Mouse (Mus musculus) hindbrain, postnatal 0 days (tissue): ENCODE data around the gene Ap1s3. TPM values are rescaled to one million over a fixed set of nuclear protein-coding genes. Genes with fewer than 3 reads are reported as not detected.

Source experiments
- ATAC-seq: fragments of 200-750 bp; cut with Nextera tagmentation; 2 replicates; pipeline ENCODE4 v1.8.0; 2017; ENCODE audit warnings: mild to moderate bottlenecking, moderate TSS enrichment, moderate library complexity
- DNase-seq: peaks from one replicate; pipeline ENCODE4 v3.0.0-alpha.2; 2015; ENCODE audit warnings: low spot score
- H3K27ac ChIP-seq: fragments of 300-500 bp; sonication (generic); 2 replicates; pipeline ENCODE4 v1.5.1; 2014; ENCODE audit warnings: mild to moderate bottlenecking
- H3K27me3 ChIP-seq: fragments of 300-500 bp; sonication (generic); 2 replicates; pipeline ENCODE4 v1.6.1; 2014; ENCODE audit warnings: low read length, mixed read lengths; ENCODE audit not compliant: insufficient read depth
- H3K36me3 ChIP-seq: fragments of 300-500 bp; sonication (generic); 2 replicates; pipeline ENCODE4 v1.6.1; 2014; ENCODE audit warnings: low read length, mixed read lengths; ENCODE audit not compliant: insufficient read depth
- H3K4me1 ChIP-seq: fragments of 300-500 bp; sonication (generic); 2 replicates; pipeline ENCODE4 v1.6.1; 2014; ENCODE audit warnings: antibody characterized with exemption, low read length, mixed read lengths; ENCODE audit not compliant: insufficient read depth
- H3K4me2 ChIP-seq: fragments of 300-500 bp; sonication (generic); 2 replicates; pipeline ENCODE4 v1.6.1; 2014; ENCODE audit warnings: low read depth, mild to moderate bottlenecking, low read length, moderate library complexity, mixed read lengths
- H3K4me3 ChIP-seq: fragments of 300-500 bp; sonication (generic); 2 replicates; pipeline ENCODE4 v1.5.1; 2014; ENCODE audit warnings: low read length
- H3K9ac ChIP-seq: fragments of 300-500 bp; sonication (generic); replicated peaks from 2 replicates; pipeline ENCODE4 v1.6.1; 2014; ENCODE audit warnings: mild to moderate bottlenecking, low read length, moderate library complexity, mixed read lengths
- H3K9me3 ChIP-seq: fragments of 300-500 bp; sonication (generic); 2 replicates; pipeline ENCODE4 v1.6.1; 2016; ENCODE audit warnings: low read length, mixed read lengths
- CTCF ChIP-seq: IDR thresholded peaks from 2 replicates; pipeline ENCODE4 v1.5.1; 2016; ENCODE audit warnings: antibody characterized with exemption, control low read depth, low read depth
- WGBS: fragments of 180-500 bp; shearing (Covaris S2); extraction: QIAGEN DNeasy Blood & Tissue Kit; methylation state at CpG from one replicate; pipeline ENCODE4 v1.1.7; 2014; 5-methylcytosine and 5-hydroxymethylcytosine counted together
- polyA plus RNA-seq: library from polyadenylated mRNA; unstranded; fragments of >200 nt; fragmentation: Nextera tagmentation; extraction: Ambion mirVana; gene quantifications from 2 replicates; pipeline ENCODE4 v1.2.1, GENCODE M21; 2015
- total RNA-seq: library from RNA; depleted of rRNA; stranded (reverse); fragments of >200 nt; gene quantifications from 2 replicates; pipeline ENCODE4 v1.2.3, GENCODE M21; 2014

Gene Ap1s3
- total and polyA plus RNA-seq, 2 experiments from 2014 or later, result 0.16 to 2.0 TPM

- no peak for TF ChIP-seq CTCF
- ATAC-seq (no peak), DNase-seq (no peak)
- Histone ChIP-seq H3K27ac (no peak overlapping the region), H3K4me2 (no peak overlapping the region), H3K9ac (no peak overlapping the region), H3K4me1 (no peaks in the 10 kb centered on the region), H3K4me3 (no peak overlapping the region), H3K36me3 (peaks cover 36% of the 10 kb centered on the region; the same call in 1 of the 2 replicates), H3K9me3 (no peaks in the 10 kb centered on the region), H3K27me3 (no peaks in the 10 kb centered on the region)
- WGBS, result 90% methylated on average over 9 of the region's 9 CpGs
These were observed 35.6 kb upstream of the Ap1s3 start for GRCm38 (mm10) chr1:79707383-79707782.

GRCm38 (mm10) chr1:79706707-79707106, 34.9 kb upstream of the Ap1s3 start:
- no peak for DNase-seq
- Histone ChIP-seq H3K27me3 (no peaks in the 10 kb centered on the region), H3K27ac (no peak overlapping the region), H3K4me1 (no peaks in the 10 kb centered on the region), H3K4me2 (no peak overlapping the region), H3K9me3 (no peaks in the 10 kb centered on the region), H3K36me3 (peaks cover 39% of the 10 kb centered on the region; the same call in 1 of the 2 replicates), H3K9ac (no peak overlapping the region), H3K4me3 (no peak overlapping the region)
- TF ChIP-seq CTCF, result no peak
- WGBS, result 91% methylated on average over 3 of the region's 3 CpGs
- ATAC-seq, result no peak

GRCm38 (mm10) chr1:79704672-79705071, 32.9 kb upstream of the Ap1s3 start:
- no peak for TF ChIP-seq CTCF
- ATAC-seq (no peak), DNase-seq (no peak)
- 90% methylated on average over 2 of the region's 2 CpGs for WGBS
- H3K4me2 ChIP-seq, result no peak overlapping the region
- H3K27me3 ChIP-seq, result no peaks in the 10 kb centered on the region
- H3K36me3 ChIP-seq, result peaks cover 38% of the 10 kb centered on the region
- H3K4me3 ChIP-seq, result no peak overlapping the region
- H3K4me1 ChIP-seq, result no peaks in the 10 kb centered on the region
- no peak overlapping the region for H3K9ac ChIP-seq
- no peak overlapping the region for H3K27ac ChIP-seq
- no peaks in the 10 kb centered on the region for H3K9me3 ChIP-seq

GRCm38 (mm10) chr1:79703520-79703919, 31.7 kb upstream of the Ap1s3 start:
- H3K36me3 ChIP-seq, result peaks cover 34% of the 10 kb centered on the region
- H3K27me3 ChIP-seq, result no peaks in the 10 kb centered on the region
- H3K9me3 ChIP-seq, result no peaks in the 10 kb centered on the region
- no peak for TF ChIP-seq CTCF
- ATAC-seq, result no peak
- H3K27ac ChIP-seq, result no peak overlapping the region
- no peak overlapping the region for H3K4me2 ChIP-seq
- no peaks in the 10 kb centered on the region for H3K4me1 ChIP-seq
- H3K4me3 ChIP-seq, result no peak overlapping the region
- DNase-seq, result no peak
- no peak overlapping the region for H3K9ac ChIP-seq
- WGBS, result 90% methylated on average over 8 of the region's 8 CpGs

GRCm38 (mm10) chr1:79698506-79698905, 26.7 kb upstream of the Ap1s3 start:
- Histone ChIP-seq H3K9me3 (no peaks in the 10 kb centered on the region), H3K4me2 (no peak overlapping the region), H3K27ac (no peak overlapping the region), H3K4me3 (no peak overlapping the region), H3K4me1 (no peaks in the 10 kb centered on the region), H3K36me3 (peaks cover 7% of the 10 kb centered on the region), H3K27me3 (no peaks in the 10 kb centered on the region), H3K9ac (no peak overlapping the region)
- 88% methylated on average over 2 of the region's 2 CpGs for WGBS
- ATAC-seq (no peak), DNase-seq (no peak)
- no peak for TF ChIP-seq CTCF

GRCm38 (mm10) chr1:79697382-79697781, 25.6 kb upstream of the Ap1s3 start:
- Histone ChIP-seq H3K4me2 (no peak overlapping the region), H3K27me3 (no peaks in the 10 kb centered on the region), H3K9ac (no peak overlapping the region), H3K4me1 (no peaks in the 10 kb centered on the region), H3K36me3 (peaks cover 4% of the 10 kb centered on the region), H3K27ac (no peak overlapping the region; the same call in 1 of the 2 replicates), H3K9me3 (no peaks in the 10 kb centered on the region), H3K4me3 (no peak overlapping the region)
- no peak for TF ChIP-seq CTCF
- WGBS, result 12% methylated on average over 9 of the region's 9 CpGs
- ATAC-seq (peak; percentile 85), DNase-seq (peak; percentile 78)

- WGBS, result 59% methylated on average over 5 of the region's 5 CpGs
- peak; percentile 43 for ATAC-seq
- Histone ChIP-seq H3K9ac (no peak overlapping the region), H3K27ac (no peak overlapping the region), H3K36me3 (peaks cover 4% of the 10 kb centered on the region), H3K27me3 (no peaks in the 10 kb centered on the region), H3K4me3 (no peak overlapping the region), H3K9me3 (no peaks in the 10 kb centered on the region), H3K4me2 (no peak overlapping the region), H3K4me1 (no peaks in the 10 kb centered on the region)
- no peak for TF ChIP-seq CTCF
- no peak for DNase-seq
These were observed 25.2 kb upstream of the Ap1s3 start for GRCm38 (mm10) chr1:79696933-79697332.
